Mouse (Mus musculus): ENCODE measurements around the gene Mrap. TPM values are rescaled to one million over a fixed set of nuclear protein-coding genes. Genes with fewer than 3 reads are reported as not detected.

The Mrap gene
- polyA plus RNA-seq, 1 experiment: not detected

- Histone ChIP-seq H3K27me3 (ENCODE audit: control insufficient read depth, insufficient read depth, low read length, poor library complexity, severe bottlenecking) (no peaks in the 10 kb centered on the region), H3K27ac (ENCODE audit: insufficient read depth, low read length) (no peak overlapping the region), H3K36me3 (ENCODE audit: control insufficient read depth, insufficient read depth, low read length, poor library complexity, severe bottlenecking) (no peaks in the 10 kb centered on the region), H3K9ac (ENCODE audit: low read depth, poor library complexity, severe bottlenecking) (no peak overlapping the region), H3K9me3 (replicated peaks; ENCODE audit: control insufficient read depth, insufficient read depth, low read length, poor library complexity, severe bottlenecking) (0 out of 2 replicates have a peak, but pooled peaks cover 3% of the 10 kb centered on the region), H3K4me1 (ENCODE audit: control insufficient read depth, insufficient read depth, low read length) (no peaks in the 10 kb centered on the region), H3K4me3 (ENCODE audit: low read depth, low read length) (no peak overlapping the region)
- TF ChIP-seq POLR2A (IDR thresholded peaks at IDR 0.05; ENCODE audit: insufficient read depth, low read length) (no peak), CTCF (IDR thresholded peaks at IDR 0.05; ENCODE audit: low read depth, low read length) (no peak), EP300 (IDR thresholded peaks at IDR 0.05; ENCODE audit: insufficient read depth, low read depth, low read length) (no peak)
Measured at GRCm38 (mm10) chr16:90735611-90736010, 2.4 kb upstream of the Mrap start.

- Histone ChIP-seq H3K4me1 (ENCODE audit: control insufficient read depth, insufficient read depth, low read length) (no peaks in the 10 kb centered on the region), H3K9ac (ENCODE audit: low read depth, poor library complexity, severe bottlenecking) (no peak overlapping the region), H3K36me3 (ENCODE audit: control insufficient read depth, insufficient read depth, low read length, poor library complexity, severe bottlenecking) (no peaks in the 10 kb centered on the region), H3K27ac (ENCODE audit: insufficient read depth, low read length) (no peak overlapping the region), H3K9me3 (replicated peaks; ENCODE audit: control insufficient read depth, insufficient read depth, low read length, poor library complexity, severe bottlenecking) (no peaks in the 10 kb centered on the region), H3K4me3 (ENCODE audit: low read depth, low read length) (no peak overlapping the region), H3K27me3 (ENCODE audit: control insufficient read depth, insufficient read depth, low read length, poor library complexity, severe bottlenecking) (no peaks in the 10 kb centered on the region)
- TF ChIP-seq EP300 (IDR thresholded peaks at IDR 0.05; ENCODE audit: insufficient read depth, low read depth, low read length) (no peak), CTCF (IDR thresholded peaks at IDR 0.05; ENCODE audit: low read depth, low read length) (no peak), POLR2A (IDR thresholded peaks at IDR 0.05; ENCODE audit: insufficient read depth, low read length) (no peak)
Measured at GRCm38 (mm10) chr16:90736672-90737270, 1.2 kb upstream of the Mrap start.

- H3K4me3 ChIP-seq (ENCODE audit: low read depth, low read length): no peak overlapping the region
- H3K27ac ChIP-seq (ENCODE audit: insufficient read depth, low read length): no peak overlapping the region
- no peaks in the 10 kb centered on the region for H3K9me3 ChIP-seq (replicated peaks; ENCODE audit: control insufficient read depth, insufficient read depth, low read length, poor library complexity, severe bottlenecking)
- no peaks in the 10 kb centered on the region for H3K27me3 ChIP-seq (ENCODE audit: control insufficient read depth, insufficient read depth, low read length, poor library complexity, severe bottlenecking)
- TF ChIP-seq POLR2A (IDR thresholded peaks at IDR 0.05; ENCODE audit: insufficient read depth, low read length) (no peak), CTCF (IDR thresholded peaks at IDR 0.05; ENCODE audit: low read depth, low read length) (no peak), EP300 (IDR thresholded peaks at IDR 0.05; ENCODE audit: insufficient read depth, low read depth, low read length) (no peak)
- no peaks in the 10 kb centered on the region; the same call in 1 of the 2 replicates for H3K36me3 ChIP-seq (ENCODE audit: control insufficient read depth, insufficient read depth, low read length, poor library complexity, severe bottlenecking)
- no peaks in the 10 kb centered on the region for H3K4me1 ChIP-seq (ENCODE audit: control insufficient read depth, insufficient read depth, low read length)
- no peak overlapping the region for H3K9ac ChIP-seq (ENCODE audit: low read depth, poor library complexity, severe bottlenecking)
Measured at GRCm38 (mm10) chr16:90747143-90747542, 9.1 kb downstream of the Mrap start.

GRCm38 (mm10) chr16:90748169-90748568 lies 10.2 kb downstream of the Mrap start:
- Histone ChIP-seq H3K36me3 (ENCODE audit: control insufficient read depth, insufficient read depth, low read length, poor library complexity, severe bottlenecking) (no peaks in the 10 kb centered on the region; the same call in 1 of the 2 replicates), H3K9ac (ENCODE audit: low read depth, poor library complexity, severe bottlenecking) (no peak overlapping the region), H3K9me3 (replicated peaks; ENCODE audit: control insufficient read depth, insufficient read depth, low read length, poor library complexity, severe bottlenecking) (no peaks in the 10 kb centered on the region), H3K4me3 (ENCODE audit: low read depth, low read length) (no peak overlapping the region), H3K27me3 (ENCODE audit: control insufficient read depth, insufficient read depth, low read length, poor library complexity, severe bottlenecking) (no peaks in the 10 kb centered on the region), H3K27ac (ENCODE audit: insufficient read depth, low read length) (no peak overlapping the region), H3K4me1 (ENCODE audit: control insufficient read depth, insufficient read depth, low read length) (no peaks in the 10 kb centered on the region)
- no peak for TF ChIP-seq EP300 (IDR thresholded peaks at IDR 0.05; ENCODE audit: insufficient read depth, low read depth, low read length)
- no peak for TF ChIP-seq POLR2A (IDR thresholded peaks at IDR 0.05; ENCODE audit: insufficient read depth, low read length)
- no peak for TF ChIP-seq CTCF (IDR thresholded peaks at IDR 0.05; ENCODE audit: low read depth, low read length)

- Histone ChIP-seq H3K27me3 (ENCODE audit: control insufficient read depth, insufficient read depth, low read length, poor library complexity, severe bottlenecking) (no peaks in the 10 kb centered on the region), H3K27ac (ENCODE audit: insufficient read depth, low read length) (no peak overlapping the region), H3K9me3 (replicated peaks; ENCODE audit: control insufficient read depth, insufficient read depth, low read length, poor library complexity, severe bottlenecking) (no peaks in the 10 kb centered on the region), H3K4me3 (ENCODE audit: low read depth, low read length) (no peak overlapping the region), H3K9ac (ENCODE audit: low read depth, poor library complexity, severe bottlenecking) (no peak overlapping the region), H3K36me3 (ENCODE audit: control insufficient read depth, insufficient read depth, low read length, poor library complexity, severe bottlenecking) (peaks cover 3% of the 10 kb centered on the region; the same call in 1 of the 2 replicates), H3K4me1 (ENCODE audit: control insufficient read depth, insufficient read depth, low read length) (no peaks in the 10 kb centered on the region)
- TF ChIP-seq EP300 (IDR thresholded peaks at IDR 0.05; ENCODE audit: insufficient read depth, low read depth, low read length) (no peak), POLR2A (IDR thresholded peaks at IDR 0.05; ENCODE audit: insufficient read depth, low read length) (no peak), CTCF (IDR thresholded peaks at IDR 0.05; ENCODE audit: low read depth, low read length) (no peak)
Measured at GRCm38 (mm10) chr16:90753386-90753941, 15.5 kb downstream of the Mrap start.

- Histone ChIP-seq H3K9ac (ENCODE audit: low read depth, poor library complexity, severe bottlenecking) (no peak overlapping the region), H3K4me1 (ENCODE audit: control insufficient read depth, insufficient read depth, low read length) (no peaks in the 10 kb centered on the region), H3K9me3 (replicated peaks; ENCODE audit: control insufficient read depth, insufficient read depth, low read length, poor library complexity, severe bottlenecking) (no peaks in the 10 kb centered on the region), H3K27ac (ENCODE audit: insufficient read depth, low read length) (no peak overlapping the region), H3K36me3 (ENCODE audit: control insufficient read depth, insufficient read depth, low read length, poor library complexity, severe bottlenecking) (peaks cover 18% of the 10 kb centered on the region), H3K27me3 (ENCODE audit: control insufficient read depth, insufficient read depth, low read length, poor library complexity, severe bottlenecking) (no peaks in the 10 kb centered on the region), H3K4me3 (ENCODE audit: low read depth, low read length) (no peak overlapping the region)
- TF ChIP-seq EP300 (IDR thresholded peaks at IDR 0.05; ENCODE audit: insufficient read depth, low read depth, low read length): no peak
- TF ChIP-seq POLR2A (IDR thresholded peaks at IDR 0.05; ENCODE audit: insufficient read depth, low read length): no peak
- TF ChIP-seq CTCF (IDR thresholded peaks at IDR 0.05; ENCODE audit: low read depth, low read length): no peak
Measured at GRCm38 (mm10) chr16:90759335-90759734, 21.3 kb downstream of the Mrap start.
